Mouse (Mus musculus) embryonic fibroblast, embryonic 13.5 days (primary cell): ENCODE measurements around the gene Tmem184c.

Source experiments
- CTCF ChIP-seq: IDR thresholded peaks from 2 replicates; pipeline ENCODE4 v1.5.1; 2011; ENCODE audit warnings: mild to moderate bottlenecking, control low read depth, low read length, moderate library complexity, borderline replicate concordance; ENCODE audit not compliant: insufficient read depth
- POLR2A ChIP-seq: IDR thresholded peaks from 2 replicates; pipeline ENCODE4 v1.6.1; 2011; ENCODE audit warnings: low read depth, mild to moderate bottlenecking, control low read depth, low read length, moderate library complexity

- TF ChIP-seq CTCF (no peak), POLR2A (peak; percentile 94)
Observed at GRCm38 (mm10) chr8:77549121-77549706, 61.3 kb downstream of the Tmem184c start, which contains the start of gene Prmt9.
